Mouse (Mus musculus) megakaryocyte, embryonic 14.5 days (primary cell): ENCODE data around the gene Gpx3.
"Not testable (repeated sequence)": the region's sequence is repeated elsewhere in the genome, so short reads cannot be mapped to it uniquely, and the experiment has no call there.

Experiments
- FLI1 ChIP-seq: IDR thresholded peaks from 2 replicates; pipeline ENCODE4 v1.6.1; 2012; ENCODE audit warnings: low read length, inconsistent platforms, mixed read lengths
- GATA1 ChIP-seq: IDR thresholded peaks from 3 replicates; pipeline ENCODE4 v1.6.1; 2012; ENCODE audit warnings: mixed read lengths, low read length, inconsistent platforms, borderline replicate concordance

DNA sequence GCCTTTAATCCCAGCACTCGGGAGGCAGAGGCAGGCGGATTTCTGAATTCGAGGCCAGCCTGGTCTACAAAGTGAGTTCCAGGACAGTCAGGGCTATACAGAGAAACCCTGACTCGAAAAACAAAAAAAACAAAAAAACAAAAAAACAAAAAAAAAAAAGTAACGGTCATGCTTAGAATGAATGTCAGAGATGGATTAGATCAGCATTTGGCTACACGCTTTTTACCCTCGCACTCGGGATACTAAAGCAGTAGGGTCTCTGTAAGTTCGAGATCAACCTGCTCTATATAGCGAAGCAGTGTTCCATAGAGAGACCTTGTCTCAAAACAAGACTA is 53.1 kb downstream of the Gpx3 start:
- TF ChIP-seq GATA1, FLI1: not testable (repeated sequence)
